Mouse (Mus musculus) kidney, adult 8-10 months (tissue): ENCODE results near the gene Casc1.
A peak's percentile ranks its signal among the peaks of the same experiment; 100 is the strongest.
"Not testable (repeated sequence)": the region's sequence is repeated elsewhere in the genome, so short reads cannot be mapped to it uniquely, and the experiment has no call there.

Source experiments
- DNase-seq, 2 experiments: peaks; one replicate each; pipeline ENCODE4 v3.0.0; 2022

The Casc1 gene

GRCm38 (mm10) chr6:145135804-145136203, 75.0 kb downstream of the Casc1 start:
- DNase-seq, result peak in 1 of 2 experiments; percentile 4

- DNase-seq, result no peak
These were observed 75.5 kb downstream of the Casc1 start for GRCm38 (mm10) chr6:145135295-145135694.

DNA sequence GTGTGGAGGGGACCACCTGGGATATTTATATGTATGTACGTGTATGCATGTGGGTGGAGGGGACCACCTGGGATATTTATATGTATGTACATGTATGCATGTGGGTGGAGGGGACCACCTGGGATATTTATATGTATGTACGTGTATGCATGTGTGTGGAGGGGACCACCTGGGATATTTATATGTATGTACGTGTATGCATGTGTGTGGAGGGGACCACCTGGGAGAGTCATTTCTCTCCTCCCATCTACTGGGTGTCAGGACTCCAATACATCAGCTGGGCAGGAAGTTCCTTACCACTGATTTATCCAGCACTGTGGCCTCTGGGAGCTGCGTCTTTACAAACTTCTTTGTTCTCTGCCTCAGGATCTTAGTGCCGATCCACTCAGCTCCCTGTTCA, 77.8 kb downstream of the Casc1 start:
- not testable (repeated sequence) for DNase-seq

- DNase-seq, result no peak
These were observed 78.8 kb downstream of the Casc1 start for GRCm38 (mm10) chr6:145131991-145132390.

- DNase-seq, result no peak
These were observed 81.2 kb downstream of the Casc1 start for GRCm38 (mm10) chr6:145129563-145129962.

GRCm38 (mm10) chr6:145127652-145128051, 83.2 kb downstream of the Casc1 start:
- no peak for DNase-seq

DNA sequence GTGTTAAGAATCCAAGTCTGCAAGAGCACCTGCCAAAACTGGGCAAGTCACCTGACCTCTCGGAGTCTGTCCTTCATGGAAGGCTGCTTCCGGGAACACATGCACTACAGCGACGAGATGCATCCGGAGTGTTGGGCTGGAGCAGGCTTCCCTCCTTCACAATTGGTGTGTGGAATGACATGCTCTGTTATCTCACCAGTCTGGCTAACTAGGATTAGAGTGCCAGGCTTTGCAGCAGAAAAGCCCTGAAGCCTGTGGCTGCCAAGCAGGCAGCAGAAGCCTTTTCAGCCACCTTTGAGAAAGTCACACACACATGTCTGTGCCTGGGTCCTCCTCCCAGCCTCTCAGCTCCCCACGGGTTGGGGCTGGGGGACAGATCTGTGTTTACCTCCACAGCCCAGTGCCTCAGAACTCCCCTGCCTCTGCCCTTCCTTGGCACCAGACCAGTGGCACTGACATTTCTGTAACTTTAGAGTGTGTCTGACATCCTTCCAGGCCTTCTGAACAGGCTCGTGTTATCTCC, 85.2 kb downstream of the Casc1 start:
- DNase-seq, result peak; percentile 57 to 58
